10 mouse cellular contexts compared by ENCODE assay signal in genomic region chr2:30351149-30351548, GRCm38 (mm10). TPM values are rescaled to one million over a fixed set of nuclear protein-coding genes. Genes with fewer than 3 reads are reported as not detected.
A peak's percentile ranks its signal among the peaks of the same experiment; 100 is the strongest.
DNase-seq lines count a peak whose midpoint lies in the region; ATAC-seq and TF ChIP-seq lines count a peak whose summit lies in the region.
"Had no signal": no experiment of that assay in that cellular context is flagged by ENCODE, and none has a peak within 500 bp of the region (broad histone marks: within the 10 kb centered on the region; RNA-seq: fewer than 3 reads in every experiment).

No protein-coding gene starts in this region.

- peak; percentile 57 for TF ChIP-seq CTCF in hindbrain, postnatal 0 days (IDR thresholded peaks at IDR 0.05; ENCODE audit: low read depth)
- TF ChIP-seq CTCF in midbrain, postnatal 0 days (IDR thresholded peaks at IDR 0.05) = peak; percentile 51
- TF ChIP-seq CTCF in Patski (IDR thresholded peaks at IDR 0.05) = no peak

- ATAC-seq in hindbrain, postnatal 0 days = no peak
- no peak for ATAC-seq in hindbrain, embryonic 14.5 days (ENCODE audit: low FRiP score)
- no peak for ATAC-seq in midbrain, postnatal 0 days (ENCODE audit: low FRiP score)
- no peak for ATAC-seq in midbrain, embryonic 15.5 days (replicated peaks)
- ATAC-seq in Patski = peak; percentile 88

- no peak overlapping the region for H3K9ac ChIP-seq in hindbrain, postnatal 0 days (replicated peaks; ENCODE audit: low read length)
- H3K9ac ChIP-seq in hindbrain, embryonic 14.5 days = no peak overlapping the region
- H3K9ac ChIP-seq in midbrain, postnatal 0 days (replicated peaks; ENCODE audit: low read length, poor library complexity, severe bottlenecking) = no peak overlapping the region
- no peak overlapping the region for H3K9ac ChIP-seq in midbrain, embryonic 15.5 days
- H3K9ac ChIP-seq: limb, embryonic 13.5 days had no signal

- no peaks in the 10 kb centered on the region for H3K9me3 ChIP-seq in hindbrain, postnatal 0 days (ENCODE audit: low read length)
- H3K9me3 ChIP-seq in hindbrain, embryonic 14.5 days (ENCODE audit: control insufficient read depth, low read length) = no peaks in the 10 kb centered on the region
- H3K9me3 ChIP-seq in midbrain, postnatal 0 days (ENCODE audit: low read length) = no peaks in the 10 kb centered on the region
- H3K9me3 ChIP-seq in midbrain, embryonic 15.5 days = no peaks in the 10 kb centered on the region
- no peaks in the 10 kb centered on the region for H3K9me3 ChIP-seq in forebrain, embryonic 10.5 days
- H3K9me3 ChIP-seq: limb, embryonic 13.5 days had no signal

- no peaks in the 10 kb centered on the region for H3K27me3 ChIP-seq in hindbrain, postnatal 0 days (ENCODE audit: insufficient read depth, low read length)
- H3K27me3 ChIP-seq in hindbrain, embryonic 14.5 days (ENCODE audit: control insufficient read depth, insufficient read depth, low read length) = no peaks in the 10 kb centered on the region
- H3K27me3 ChIP-seq in midbrain, postnatal 0 days (ENCODE audit: insufficient read depth, low read length) = no peaks in the 10 kb centered on the region
- no peaks in the 10 kb centered on the region for H3K27me3 ChIP-seq in midbrain, embryonic 15.5 days (replicated peaks)
- no peaks in the 10 kb centered on the region for H3K27me3 ChIP-seq in Patski
- H3K27me3 ChIP-seq in forebrain, embryonic 10.5 days (ENCODE audit: poor library complexity, severe bottlenecking) = no peaks in the 10 kb centered on the region
- H3K27me3 ChIP-seq: limb, embryonic 13.5 days had no signal

- H3K4me1 ChIP-seq in hindbrain, postnatal 0 days (ENCODE audit: insufficient read depth, low read length) = no peaks in the 10 kb centered on the region
- peaks cover 2% of the 10 kb centered on the region; the same call in 1 of the 2 replicates for H3K4me1 ChIP-seq in hindbrain, embryonic 14.5 days (replicated peaks; ENCODE audit: control insufficient read depth, insufficient read depth, low read length)
- no peaks in the 10 kb centered on the region; the same call in 1 of the 2 replicates for H3K4me1 ChIP-seq in midbrain, postnatal 0 days (ENCODE audit: insufficient read depth, low read length)
- H3K4me1 ChIP-seq in midbrain, embryonic 15.5 days = 0 out of 2 replicates have a peak, but pooled peaks cover under 1% of the 10 kb centered on the region
- 0 out of 2 replicates have a peak, but pooled peaks cover 3% of the 10 kb centered on the region for H3K4me1 ChIP-seq in forebrain, embryonic 10.5 days
- H3K4me1 ChIP-seq: limb, embryonic 13.5 days had no signal

- 83% methylated on average over 2 of the region's 2 CpGs for WGBS in hindbrain, postnatal 0 days
- WGBS in hindbrain, embryonic 14.5 days = 89% methylated on average over 2 of the region's 2 CpGs
- WGBS in midbrain, postnatal 0 days = 85% methylated on average over 2 of the region's 2 CpGs
- WGBS in midbrain, embryonic 15.5 days = 86% methylated on average over 2 of the region's 2 CpGs
- WGBS in forebrain, embryonic 10.5 days = 83% methylated on average over 2 of the region's 2 CpGs

- H3K4me3 ChIP-seq in hindbrain, postnatal 0 days (ENCODE audit: low read length) = no peak overlapping the region
- H3K4me3 ChIP-seq in hindbrain, embryonic 14.5 days (replicated peaks; ENCODE audit: low read length) = no peak overlapping the region
- no peak overlapping the region for H3K4me3 ChIP-seq in midbrain, postnatal 0 days (ENCODE audit: low read depth, low read length)
- H3K4me3 ChIP-seq in midbrain, embryonic 15.5 days = no peak overlapping the region
- H3K4me3 ChIP-seq in forebrain, embryonic 10.5 days = no peak overlapping the region
- H3K4me3 ChIP-seq: limb, embryonic 13.5 days had no signal

- H3K27ac ChIP-seq in hindbrain, postnatal 0 days = no peak overlapping the region
- H3K27ac ChIP-seq in hindbrain, embryonic 14.5 days = no peak overlapping the region
- H3K27ac ChIP-seq in midbrain, postnatal 0 days (ENCODE audit: low read depth, low read length) = no peak overlapping the region
- no peak overlapping the region for H3K27ac ChIP-seq in midbrain, embryonic 15.5 days
- H3K27ac ChIP-seq in forebrain, embryonic 10.5 days = no peak overlapping the region
- H3K27ac ChIP-seq: limb, embryonic 13.5 days had no signal

- peaks cover 52% of the 10 kb centered on the region for H3K36me3 ChIP-seq in hindbrain, postnatal 0 days (ENCODE audit: insufficient read depth, low read length)
- peaks cover 72% of the 10 kb centered on the region for H3K36me3 ChIP-seq in hindbrain, embryonic 14.5 days (replicated peaks; ENCODE audit: control insufficient read depth, insufficient read depth)
- H3K36me3 ChIP-seq in midbrain, postnatal 0 days (ENCODE audit: insufficient read depth, low read length) = peaks cover 63% of the 10 kb centered on the region
- H3K36me3 ChIP-seq in midbrain, embryonic 15.5 days (replicated peaks) = peaks cover 39% of the 10 kb centered on the region
- H3K36me3 ChIP-seq in forebrain, embryonic 10.5 days (replicated peaks) = peaks cover 84% of the 10 kb centered on the region

- in situ Hi-C loops in Patski (cut with MboI; ENCODE audit: low pct_unique_long_range_greater_than_20kb) = no loop called here

- CTCF ChIA-PET in Patski (lab: Charles Lee) = interaction anchor here (0.8 kb wide), 1 partner anchor 11 kb away, joined by 3 read pairs; no protein-coding TSS in a partner anchor

- no peak overlapping the region for H3K4me2 ChIP-seq in hindbrain, postnatal 0 days (ENCODE audit: low read depth, low read length)
- no peak overlapping the region for H3K4me2 ChIP-seq in hindbrain, embryonic 14.5 days (replicated peaks)
- no peak overlapping the region for H3K4me2 ChIP-seq in midbrain, postnatal 0 days (ENCODE audit: low read depth, low read length, poor library complexity, severe bottlenecking)
- no peak overlapping the region for H3K4me2 ChIP-seq in midbrain, embryonic 15.5 days
- H3K4me2 ChIP-seq: limb, embryonic 13.5 days; midbrain, embryonic 11.5 days had no signal

- POLR2A ChIA-PET in Patski (lab: Charles Lee) = interaction anchor here (1.2 kb wide), 1 partner anchor 13 kb away, joined by 4 read pairs; the partner anchor contains the start of gene Miga2

- DNase-seq in hindbrain, postnatal 0 days (ENCODE audit: low spot score) = no peak
- no peak for DNase-seq in hindbrain, embryonic 14.5 days (ENCODE audit: low spot score)
- DNase-seq in midbrain, postnatal 0 days (ENCODE audit: low spot score) = no peak
- DNase-seq in Patski (ENCODE audit: low read depth, low spot score) = peak; percentile 71
- DNase-seq in skeletal muscle tissue, adult 2 months (ENCODE audit: low read depth, low spot score) = peak; percentile 47
- DNase-seq in forebrain, embryonic 10.5 days (ENCODE audit: extremely low spot score, low spot score) = no peak
- DNase-seq: cerebellum, postnatal 10 days had no signal

RNA-seq across cellular contexts. Expression of gene Sh3glb2, which starts 8.0 kb away (rescaled TPM):
- 397 and 410 TPM in 2 replicates for total RNA-seq in hindbrain, postnatal 0 days (2014; rRNA removed)
- polyA plus RNA-seq in hindbrain, postnatal 0 days (2015; fragmentation: Nextera tagmentation; extraction: Ambion mirVana) = 171 and 180 TPM in 2 replicates
- polyA plus RNA-seq in hindbrain, embryonic 14.5 days (2014; fragmentation: Nextera tagmentation; extraction: Ambion mirVana) = 140 and 143 TPM in 2 replicates
- 375 and 403 TPM in 2 replicates for total RNA-seq in midbrain, postnatal 0 days (2014; rRNA removed)
- 185 and 199 TPM in 2 replicates for polyA plus RNA-seq in midbrain, postnatal 0 days (2015; fragmentation: Nextera tagmentation; extraction: Ambion mirVana)
- 214 and 219 TPM in 2 replicates for polyA plus RNA-seq in midbrain, embryonic 15.5 days (2015; fragmentation: Nextera tagmentation; extraction: Ambion mirVana)
- 102 TPM for polyA plus RNA-seq in Patski (2021)
- 76.9 and 82.0 TPM in 2 replicates for polyA plus RNA-seq in forebrain, embryonic 10.5 days (2016; fragmentation: Nextera tagmentation; extraction: Ambion mirVana)

RNA-seq across cellular contexts. Expression of gene Miga2, which starts 12.9 kb away (rescaled TPM):
- total RNA-seq in hindbrain, postnatal 0 days (2014; rRNA removed) = 67.6 and 79.9 TPM in 2 replicates
- polyA plus RNA-seq in hindbrain, postnatal 0 days (2015; fragmentation: Nextera tagmentation; extraction: Ambion mirVana) = 34.4 and 35.3 TPM in 2 replicates
- 27.3 and 32.3 TPM in 2 replicates for polyA plus RNA-seq in hindbrain, embryonic 14.5 days (2014; fragmentation: Nextera tagmentation; extraction: Ambion mirVana)
- 64.2 and 72.3 TPM in 2 replicates for total RNA-seq in midbrain, postnatal 0 days (2014; rRNA removed)
- 28.7 and 34.8 TPM in 2 replicates for polyA plus RNA-seq in midbrain, postnatal 0 days (2015; fragmentation: Nextera tagmentation; extraction: Ambion mirVana)
- polyA plus RNA-seq in midbrain, embryonic 15.5 days (2015; fragmentation: Nextera tagmentation; extraction: Ambion mirVana) = 33.9 and 34.9 TPM in 2 replicates
- polyA plus RNA-seq in Patski (2021) = 43.3 TPM
- 29.9 and 30.9 TPM in 2 replicates for polyA plus RNA-seq in forebrain, embryonic 10.5 days (2016; fragmentation: Nextera tagmentation; extraction: Ambion mirVana)

RNA-seq across cellular contexts. Expression of gene Dolpp1, which starts 40.9 kb away (rescaled TPM):
- total RNA-seq in hindbrain, postnatal 0 days (2014; rRNA removed) = 119 and 122 TPM in 2 replicates
- polyA plus RNA-seq in hindbrain, postnatal 0 days (2015; fragmentation: Nextera tagmentation; extraction: Ambion mirVana) = 48.2 and 49.4 TPM in 2 replicates
- polyA plus RNA-seq in hindbrain, embryonic 14.5 days (2014; fragmentation: Nextera tagmentation; extraction: Ambion mirVana) = 51.6 and 54.2 TPM in 2 replicates
- 96.2 and 103 TPM in 2 replicates for total RNA-seq in midbrain, postnatal 0 days (2014; rRNA removed)
- polyA plus RNA-seq in midbrain, postnatal 0 days (2015; fragmentation: Nextera tagmentation; extraction: Ambion mirVana) = 56.6 and 59.7 TPM in 2 replicates
- 66.8 and 69.9 TPM in 2 replicates for polyA plus RNA-seq in midbrain, embryonic 15.5 days (2015; fragmentation: Nextera tagmentation; extraction: Ambion mirVana)
- 15.4 TPM for polyA plus RNA-seq in Patski (2021)
- 54.8 and 60.1 TPM in 2 replicates for polyA plus RNA-seq in forebrain, embryonic 10.5 days (2016; fragmentation: Nextera tagmentation; extraction: Ambion mirVana)

Comparison
In these comparisons a context has a peak if more than half of its experiments do, and no peak if none do; other contexts are left out.
1. DNase-seq: peak in Patski (single experiment) and skeletal muscle tissue, adult 2 months (single experiment); none in hindbrain, postnatal 0 days (single experiment), hindbrain, embryonic 14.5 days (single experiment), midbrain, postnatal 0 days (single experiment) and forebrain, embryonic 10.5 days (single experiment).